Mouse (Mus musculus) effector memory CD4-positive, alpha-beta T cell, adult 5 months (primary cell): ENCODE data around the gene Prr29. TPM values are rescaled to one million over a fixed set of nuclear protein-coding genes. Genes with fewer than 3 reads are reported as not detected.

Experiments
- polyA plus RNA-seq: library from polyadenylated mRNA; unstranded; fragments of 100-300 nt; shearing (Covaris generic); gene quantifications from one replicate; pipeline ENCODE4 v1.2.1, GENCODE M21; 2017

The Prr29 gene
- polyA plus RNA-seq = not detected

DNA sequence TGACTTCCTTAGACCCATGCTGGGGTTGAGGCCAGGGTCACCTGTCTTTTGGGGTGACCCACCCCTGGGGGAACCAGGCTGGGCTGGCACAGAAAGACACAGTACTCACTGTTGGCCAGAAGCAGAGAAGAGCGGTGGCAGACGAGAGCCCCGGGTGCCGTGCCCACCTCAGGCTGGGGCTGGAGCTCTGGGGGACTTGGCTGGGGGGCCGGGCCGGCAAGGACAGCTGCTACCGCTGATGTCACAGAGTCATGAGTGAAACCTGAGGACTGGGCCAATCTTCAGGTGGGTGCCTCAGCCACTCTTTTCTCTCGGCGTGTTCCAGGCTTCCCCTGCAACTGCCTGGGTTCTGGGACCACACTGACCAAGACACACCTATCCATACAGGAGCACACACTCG lies at the start of gene Prr29:
Gene Prr29 (plus strand): TSS at position 107 of the 400 bp plus-strand sequence.

DNA sequence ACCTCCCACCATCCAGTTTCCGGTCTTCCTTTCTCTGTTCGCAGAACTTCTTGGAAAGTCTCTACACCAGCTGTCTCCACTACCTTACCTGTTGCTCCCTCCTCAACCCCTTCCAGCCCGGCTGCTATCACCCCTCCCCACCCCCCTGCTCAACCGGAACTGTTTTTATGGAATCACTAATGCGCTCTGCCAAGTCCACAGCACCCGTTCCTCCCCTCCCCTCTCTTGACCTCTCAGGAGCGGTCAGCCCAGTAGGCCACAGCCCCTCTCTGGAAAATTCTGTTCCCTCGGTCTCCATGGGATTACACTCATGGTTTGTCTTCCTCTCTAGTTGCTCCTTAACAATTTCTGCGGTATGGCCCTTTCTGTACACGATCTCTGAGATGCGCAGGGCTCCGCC lies 12.1 kb upstream of the Prr29 start, which contains the start of gene Scn4a:
Gene Scn4a (minus strand): TSS at position 101 of the 400 bp plus-strand sequence.

DNA sequence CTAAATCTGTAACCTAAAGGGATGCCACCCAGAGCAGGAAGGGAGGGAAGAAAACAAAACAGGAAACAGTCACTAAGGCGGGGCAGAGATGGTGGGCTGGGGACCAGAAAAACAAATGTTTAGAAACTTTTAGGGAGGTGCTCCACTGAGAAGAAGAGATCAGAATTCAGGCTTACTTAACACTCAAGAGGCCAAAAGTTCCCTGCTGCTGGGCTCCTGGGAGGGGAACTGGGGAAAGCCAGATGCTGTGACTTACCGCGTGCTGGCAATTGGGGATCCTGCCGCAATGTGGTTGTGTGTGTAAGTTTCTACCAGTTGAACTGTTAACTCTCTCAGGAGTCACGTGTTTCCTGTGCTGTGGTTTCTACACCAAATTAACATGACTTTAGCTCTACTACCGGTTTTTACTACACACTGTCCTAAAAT lies 22.5 kb downstream of the Prr29 start, which contains the start of gene Icam2:
Gene Icam2 (minus strand): TSS at position 285 of the 426 bp plus-strand sequence.

Other genes starting within 250 kb of the Prr29 start
- gene Gm10840, start 204.6 kb upstream of the Prr29 start, polyA plus RNA-seq = not detected
- 940 TPM for gene Limd2, start 204.6 kb upstream of the Prr29 start, polyA plus RNA-seq
- gene Strada, start 163.3 kb upstream of the Prr29 start, polyA plus RNA-seq = 28.5 TPM
- gene Ccdc47, start 149.1 kb upstream of the Prr29 start, polyA plus RNA-seq = 66.9 TPM
- gene Ddx42, start 148.5 kb upstream of the Prr29 start, polyA plus RNA-seq = 105 TPM
- gene Ftsj3, start 109.4 kb upstream of the Prr29 start, polyA plus RNA-seq = 67.4 TPM
- 120 TPM for gene Psmc5, start 109.3 kb upstream of the Prr29 start, polyA plus RNA-seq
- gene Smarcd2, start 92.5 kb upstream of the Prr29 start, polyA plus RNA-seq = 116 TPM
- gene Tcam1, start 88.8 kb upstream of the Prr29 start, polyA plus RNA-seq = not detected
- not detected for gene Gh, start 63.6 kb upstream of the Prr29 start, polyA plus RNA-seq
- 0.31 TPM for gene Cd79b, start 50.7 kb upstream of the Prr29 start, polyA plus RNA-seq
- gene Scn4a, start 12.2 kb upstream of the Prr29 start, polyA plus RNA-seq = not detected
- gene Icam2, start 22.6 kb downstream of the Prr29 start, polyA plus RNA-seq = 82.2 TPM
- gene Ern1, start 122.4 kb downstream of the Prr29 start, polyA plus RNA-seq = 127 TPM
- gene Tex2, start 248.0 kb downstream of the Prr29 start, polyA plus RNA-seq = 95.0 TPM